Mouse (Mus musculus) embryonic facial prominence, embryonic 13.5 days (tissue): ENCODE data around the gene Atp1a3. TPM values are rescaled to one million over a fixed set of nuclear protein-coding genes. Genes with fewer than 3 reads are reported as not detected.
A peak's percentile ranks its signal among the peaks of the same experiment; 100 is the strongest.

Experiments
- ATAC-seq: fragments of 200-750 bp; cut with Nextera tagmentation; 2 replicates; pipeline ENCODE4 v1.8.0; 2017; ENCODE audit warnings: low read depth; ENCODE audit not compliant: insufficient number of reproducible peaks, insufficient read depth, low FRiP score, low TSS enrichment
- H3K27ac ChIP-seq: fragments of 300-500 bp; sonication (generic); 2 replicates; pipeline ENCODE4 v1.5.1; 2015; ENCODE audit warnings: moderate library complexity, mild to moderate bottlenecking, inconsistent platforms
- H3K27me3 ChIP-seq: fragments of 300-500 bp; sonication (generic); 2 replicates; pipeline ENCODE4 v1.6.1; 2015; ENCODE audit warnings: mild to moderate bottlenecking, inconsistent platforms
- H3K36me3 ChIP-seq: fragments of 300-500 bp; sonication (generic); 2 replicates; pipeline ENCODE4 v1.6.1; 2015; ENCODE audit warnings: mild to moderate bottlenecking, inconsistent platforms
- H3K4me1 ChIP-seq: fragments of 300-500 bp; sonication (generic); 2 replicates; pipeline ENCODE4 v1.6.1; 2015; ENCODE audit warnings: inconsistent platforms
- H3K4me2 ChIP-seq: fragments of 300-500 bp; sonication (generic); 2 replicates; pipeline ENCODE4 v1.6.1; 2015; ENCODE audit warnings: moderate library complexity, mild to moderate bottlenecking, inconsistent platforms
- H3K4me3 ChIP-seq: fragments of 300-500 bp; sonication (generic); 2 replicates; pipeline ENCODE4 v1.5.1; 2015; ENCODE audit warnings: mild to moderate bottlenecking, inconsistent platforms
- H3K9ac ChIP-seq: fragments of 300-500 bp; sonication (generic); 2 replicates; pipeline ENCODE4 v1.6.1; 2015; ENCODE audit warnings: mild to moderate bottlenecking, inconsistent platforms
- H3K9me3 ChIP-seq: fragments of 300-500 bp; sonication (generic); 2 replicates; pipeline ENCODE4 v1.6.1; 2016; ENCODE audit warnings: inconsistent platforms
- WGBS: fragments of 180-500 bp; shearing (Covaris S2); methylation state at CpG from one replicate; pipeline ENCODE4 v1.1.7; 2015; ENCODE audit warnings: mixed read lengths; 5-methylcytosine and 5-hydroxymethylcytosine counted together
- polyA plus RNA-seq: library from polyadenylated mRNA; unstranded; fragments of >200 nt; fragmentation: Nextera tagmentation; extraction: Ambion mirVana; gene quantifications from 2 replicates; pipeline ENCODE4 v1.2.1, GENCODE M21; 2015

The Atp1a3 gene
- polyA plus RNA-seq, 1 experiment from 2014 or later, result 2.3 TPM

GRCm38 (mm10) chr7:24954450-24954849, 51.3 kb downstream of the Atp1a3 start:
- no peak for ATAC-seq
- 2% methylated on average over 27 of the region's 30 CpGs for WGBS

GRCm38 (mm10) chr7:24953966-24954365, 51.8 kb downstream of the Atp1a3 start:
- no peak for ATAC-seq
- Histone ChIP-seq H3K4me3 (peak overlapping the region; percentile 45), H3K36me3 (no peaks in the 10 kb centered on the region), H3K27ac (no peak overlapping the region), H3K4me2 (peak overlapping the region; percentile 65), H3K9ac (peak overlapping the region; percentile 61), H3K4me1 (peaks cover 9% of the 10 kb centered on the region; the same call in 1 of the 2 replicates), H3K9me3 (0 out of 2 replicates have a peak, but pooled peaks cover 3% of the 10 kb centered on the region), H3K27me3 (peaks cover 85% of the 10 kb centered on the region)
- under 1% methylated on average over 21 of the region's 24 CpGs for WGBS

More at GRCm38 (mm10) chr7:24954450-24954849, 51.3 kb downstream of the Atp1a3 start:
- H3K4me1 ChIP-seq, result peaks cover 9% of the 10 kb centered on the region; the same call in 1 of the 2 replicates
- 0 out of 2 replicates have a peak, but pooled peaks cover 3% of the 10 kb centered on the region for H3K9me3 ChIP-seq
- H3K9ac ChIP-seq, result peak overlapping the region; percentile 61
- H3K36me3 ChIP-seq, result no peaks in the 10 kb centered on the region
- peak overlapping the region; percentile 65 for H3K4me2 ChIP-seq
- no peak overlapping the region for H3K27ac ChIP-seq
- peaks cover 81% of the 10 kb centered on the region for H3K27me3 ChIP-seq
- peak overlapping the region; percentile 45 for H3K4me3 ChIP-seq

GRCm38 (mm10) chr7:24949958-24950623, 55.7 kb downstream of the Atp1a3 start:
- Histone ChIP-seq H3K27me3 (peaks cover 100% of the 10 kb centered on the region), H3K9me3 (no peaks in the 10 kb centered on the region), H3K27ac (no peak overlapping the region), H3K36me3 (no peaks in the 10 kb centered on the region), H3K4me3 (no peak overlapping the region), H3K4me2 (no peak overlapping the region), H3K4me1 (peaks cover 10% of the 10 kb centered on the region; the same call in 1 of the 2 replicates), H3K9ac (no peak overlapping the region)
- no peak for ATAC-seq
- 0% methylated on average over 8 of the region's 8 CpGs for WGBS

- Histone ChIP-seq H3K36me3 (no peaks in the 10 kb centered on the region), H3K4me2 (no peak overlapping the region), H3K4me3 (no peak overlapping the region), H3K9ac (peak overlapping the region; percentile 36; the same call in 1 of the 2 replicates), H3K27me3 (peaks cover 100% of the 10 kb centered on the region), H3K9me3 (no peaks in the 10 kb centered on the region), H3K4me1 (peaks cover 8% of the 10 kb centered on the region; the same call in 1 of the 2 replicates), H3K27ac (no peak overlapping the region)
- WGBS, result 2% methylated on average over 28 of the region's 29 CpGs
- no peak for ATAC-seq
Observed at GRCm38 (mm10) chr7:24948774-24949173, 57.0 kb downstream of the Atp1a3 start.

GRCm38 (mm10) chr7:24947316-24948048, 58.3 kb downstream of the Atp1a3 start:
- peaks cover 100% of the 10 kb centered on the region for H3K27me3 ChIP-seq
- no peaks in the 10 kb centered on the region for H3K9me3 ChIP-seq
- no peak overlapping the region for H3K4me2 ChIP-seq
- 3% methylated on average over 7 of the region's 7 CpGs for WGBS
- no peak for ATAC-seq
- no peak overlapping the region for H3K4me3 ChIP-seq
- no peak overlapping the region for H3K27ac ChIP-seq
- H3K9ac ChIP-seq, result no peak overlapping the region
- H3K4me1 ChIP-seq, result peaks cover 11% of the 10 kb centered on the region
- H3K36me3 ChIP-seq, result no peaks in the 10 kb centered on the region

- peak within 1 kb of the TSS; percentile 76 for H3K4me2 ChIP-seq
- H3K4me3 ChIP-seq, result peak within 1 kb of the TSS; percentile 45
- peaks cover 11% of the 10 kb centered on the region for H3K4me1 ChIP-seq
- H3K9ac ChIP-seq, result peak within 1 kb of the TSS; percentile 61
- ATAC-seq, result no peak
- H3K36me3 ChIP-seq, result no peaks in the 10 kb centered on the region
- peaks cover 100% of the 10 kb centered on the region for H3K27me3 ChIP-seq
- WGBS, result under 1% methylated on average over 68 of the region's 72 CpGs
- no peak within 1 kb of the TSS for H3K27ac ChIP-seq
- H3K9me3 ChIP-seq, result no peaks in the 10 kb centered on the region
Observed at GRCm38 (mm10) chr7:24944257-24944950, 61.4 kb downstream of the Atp1a3 start, which contains the start of gene Gm4881. TSS of gene Gm4881 (minus strand) at chr7:24944494.

GRCm38 (mm10) chr7:24943641-24944040, 62.1 kb downstream of the Atp1a3 start:
- H3K4me2 ChIP-seq, result peak overlapping the region; percentile 76; the same call in 1 of the 2 replicates
- no peaks in the 10 kb centered on the region for H3K36me3 ChIP-seq
- H3K4me1 ChIP-seq, result peaks cover 9% of the 10 kb centered on the region
- H3K27me3 ChIP-seq, result peaks cover 100% of the 10 kb centered on the region
- peak overlapping the region; percentile 45; the same call in 1 of the 2 replicates for H3K4me3 ChIP-seq
- H3K9ac ChIP-seq, result no peak overlapping the region
- H3K27ac ChIP-seq, result no peak overlapping the region
- 5% methylated on average over 6 of the region's 6 CpGs for WGBS
- H3K9me3 ChIP-seq, result no peaks in the 10 kb centered on the region
- no peak for ATAC-seq

GRCm38 (mm10) chr7:24931651-24932050, 74.1 kb downstream of the Atp1a3 start:
- Histone ChIP-seq H3K36me3 (peaks cover 9% of the 10 kb centered on the region), H3K4me2 (no peak overlapping the region), H3K27ac (no peak overlapping the region), H3K9me3 (no peaks in the 10 kb centered on the region), H3K4me3 (no peak overlapping the region), H3K4me1 (peaks cover 22% of the 10 kb centered on the region), H3K27me3 (peaks cover 91% of the 10 kb centered on the region), H3K9ac (no peak overlapping the region)
- WGBS, result 1% methylated on average over 15 of the region's 15 CpGs
- no peak for ATAC-seq

GRCm38 (mm10) chr7:24930475-24930874, 75.3 kb downstream of the Atp1a3 start:
- Histone ChIP-seq H3K9ac (no peak overlapping the region), H3K27me3 (peaks cover 79% of the 10 kb centered on the region), H3K4me1 (peaks cover 22% of the 10 kb centered on the region), H3K4me2 (no peak overlapping the region), H3K4me3 (no peak overlapping the region), H3K27ac (no peak overlapping the region), H3K36me3 (peaks cover 20% of the 10 kb centered on the region), H3K9me3 (no peaks in the 10 kb centered on the region)
- no peak for ATAC-seq
- 49% methylated on average over 6 of the region's 6 CpGs for WGBS
